In genomic region chr16:94713480-94714094, GRCm38 (mm10) we compare ENCODE assay signal across 8 mouse cellular contexts.
DNase-seq lines count a peak whose midpoint lies in the region; ATAC-seq and TF ChIP-seq lines count a peak whose summit lies in the region.

No protein-coding gene starts in this region.

- H3K4me3 ChIP-seq in cortical plate, adult 2 months (ENCODE audit: insufficient read depth, low read length): peak overlapping the region; percentile 55
- peak overlapping the region; percentile 40 for H3K4me3 ChIP-seq in hindbrain, postnatal 0 days (ENCODE audit: low read length)

- TF ChIP-seq CTCF in cortical plate, adult 2 months (IDR thresholded peaks at IDR 0.05; ENCODE audit: extremely low read depth, insufficient read depth, low read length): peak; percentile 58
- peak; percentile 74 for TF ChIP-seq CTCF in hindbrain, postnatal 0 days (IDR thresholded peaks at IDR 0.05; ENCODE audit: low read depth)

- peak; percentile 94 for ATAC-seq in hindbrain, postnatal 0 days

- peak overlapping the region; percentile 46 for H3K9ac ChIP-seq in hindbrain, postnatal 0 days (replicated peaks; ENCODE audit: low read length)

- no peak overlapping the region for H3K27ac ChIP-seq in cortical plate, adult 2 months (ENCODE audit: insufficient read depth, low read length)
- no peak overlapping the region for H3K27ac ChIP-seq in hindbrain, postnatal 0 days

- no peak for TF ChIP-seq POLR2A in cortical plate, adult 2 months (IDR thresholded peaks at IDR 0.05; ENCODE audit: extremely low read depth, insufficient read depth, low read length)

- WGBS in hindbrain, postnatal 0 days: 8% methylated on average over 24 of the region's 25 CpGs

- peak; percentile 82 to 93 for DNase-seq in adrenal gland, adult (ENCODE audit: inconsistent age in 2 of 2, low spot score in 1 of 2)
- peak; percentile 44 to 67 for DNase-seq in gastrocnemius, adult 8-10 months (ENCODE audit: low spot score in 2 of 2)
- peak; percentile 92 for DNase-seq in hindbrain, postnatal 0 days (ENCODE audit: low spot score)
- DNase-seq in left cerebral cortex, adult 18-20 months (ENCODE audit: low spot score in 2 of 2): peak; percentile 88
- peak; percentile 76 for DNase-seq in lung, postnatal 36 days
- peak; percentile 84 for DNase-seq in right cerebral cortex, adult 18-20 months
- peak; percentile 69 to 73 for DNase-seq in urinary bladder, adult 18-20 months (ENCODE audit: low spot score in 2 of 2)

- H3K4me2 ChIP-seq in hindbrain, postnatal 0 days (ENCODE audit: low read depth, low read length): peak overlapping the region; percentile 64

- H3K27me3 ChIP-seq in hindbrain, postnatal 0 days (ENCODE audit: insufficient read depth, low read length): no peaks in the 10 kb centered on the region

- peaks cover 4% of the 10 kb centered on the region; the same call in 1 of the 2 replicates for H3K4me1 ChIP-seq in cortical plate, adult 2 months (ENCODE audit: control insufficient read depth, insufficient read depth, low read length)
- H3K4me1 ChIP-seq in hindbrain, postnatal 0 days (ENCODE audit: insufficient read depth, low read length): no peaks in the 10 kb centered on the region

- no peaks in the 10 kb centered on the region for H3K9me3 ChIP-seq in hindbrain, postnatal 0 days (ENCODE audit: low read length)

- H3K36me3 ChIP-seq in hindbrain, postnatal 0 days (ENCODE audit: insufficient read depth, low read length): no peaks in the 10 kb centered on the region
